Mouse (Mus musculus) MEL (cell line): Measurements from ENCODE around the gene Oca2. TPM values are rescaled to one million over a fixed set of nuclear protein-coding genes. Genes with fewer than 3 reads are reported as not detected.

Experiments used
- DNase-seq: peaks from one replicate; pipeline ENCODE4 v3.0.0; 2011; ENCODE audit warnings: low read depth, low spot score
- H3K27ac ChIP-seq: 2 replicates; pipeline ENCODE4 v1.5.1; 2012; ENCODE audit warnings: low read depth, mild to moderate bottlenecking, control low read depth, low read length, moderate library complexity; ENCODE audit not compliant: control insufficient read depth
- H3K27me3 ChIP-seq, 2 experiments: fragments of 150-350 bp in 1 of 2; sonication (generic) in 1 of 2; 2 replicates each; pipeline ENCODE4 v1.6.1; 2012; ENCODE audit warnings: low read length in 2 of 2, mild to moderate bottlenecking in 2 of 2, improper control_type of control experiment in 1 of 2, moderate library complexity in 1 of 2; ENCODE audit not compliant: insufficient read depth in 2 of 2, control insufficient read depth in 1 of 2
- H3K36me3 ChIP-seq, 2 experiments: 2 replicates each; pipeline ENCODE4 v1.6.1; 2012 to 2014; ENCODE audit warnings: low read length in 2 of 2, improper control_type of control experiment in 1 of 2, inconsistent platforms in 1 of 2, mild to moderate bottlenecking in 1 of 2; ENCODE audit not compliant: insufficient read depth in 2 of 2, control insufficient read depth in 1 of 2
- H3K4me1 ChIP-seq, 2 experiments: fragments of 150-350 bp in 1 of 2; sonication (generic) in 1 of 2; 2 replicates each; pipeline ENCODE4 v1.6.1; 2012; ENCODE audit warnings: low read length in 2 of 2, improper control_type of control experiment in 1 of 2, mild to moderate bottlenecking in 1 of 2; ENCODE audit not compliant: insufficient read depth in 2 of 2, control insufficient read depth in 1 of 2
- H3K4me3 ChIP-seq, 2 experiments: fragments of 150-350 bp in 1 of 2; sonication (generic) in 1 of 2; 2 replicates each; pipeline ENCODE4 v1.5.1; 2012; ENCODE audit warnings: low read depth in 2 of 2, low read length in 2 of 2, mild to moderate bottlenecking in 2 of 2, moderate library complexity in 2 of 2, control low read depth in 1 of 2, improper control_type of control experiment in 1 of 2; ENCODE audit not compliant: control insufficient read depth in 1 of 2, insufficient read depth in 1 of 2
- H3K79me2 ChIP-seq: 2 replicates; pipeline ENCODE4 v1.6.1; 2012; ENCODE audit warnings: mild to moderate bottlenecking, low read length, moderate library complexity; ENCODE audit not compliant: control insufficient read depth, poor library complexity, insufficient read depth
- H3K9ac ChIP-seq: 2 replicates; pipeline ENCODE4 v1.6.1; 2012; ENCODE audit warnings: low read depth, mild to moderate bottlenecking, control low read depth, low read length, moderate library complexity; ENCODE audit not compliant: control insufficient read depth, poor library complexity, severe bottlenecking
- H3K9me3 ChIP-seq: fragments of 150-350 bp; sonication (generic); replicated peaks from 2 replicates; pipeline ENCODE4 v1.6.1; 2012; ENCODE audit warnings: mild to moderate bottlenecking, low read length, improper control_type of control experiment, moderate library complexity; ENCODE audit not compliant: insufficient read depth
- BHLHE40 ChIP-seq: IDR thresholded peaks from 2 replicates; pipeline ENCODE4 v1.6.1; 2012; ENCODE audit warnings: low read depth, mild to moderate bottlenecking, inconsistent platforms, low read length, improper control_type of control experiment, borderline replicate concordance
- CHD1 ChIP-seq: IDR thresholded peaks from 2 replicates; pipeline ENCODE4 v1.6.1; 2012; ENCODE audit warnings: low read depth, mild to moderate bottlenecking, inconsistent platforms, low read length, improper control_type of control experiment
- E2F4 ChIP-seq: IDR thresholded peaks from 2 replicates; pipeline ENCODE4 v1.6.1; 2011; ENCODE audit warnings: low read depth, low read length, improper control_type of control experiment, borderline replicate concordance
- ELF1 ChIP-seq: IDR thresholded peaks from 2 replicates; pipeline ENCODE4 v1.6.1; 2014; ENCODE audit warnings: low read depth, mild to moderate bottlenecking, inconsistent platforms, low read length, improper control_type of control experiment, moderate library complexity
- ETS1 ChIP-seq: IDR thresholded peaks from 2 replicates; pipeline ENCODE4 v1.6.1; 2012; ENCODE audit warnings: low read depth, mild to moderate bottlenecking, inconsistent platforms, low read length, improper control_type of control experiment, moderate library complexity
- GABPA ChIP-seq: IDR thresholded peaks from 2 replicates; pipeline ENCODE4 v1.6.1; 2012; ENCODE audit warnings: low read depth, mild to moderate bottlenecking, inconsistent platforms, low read length, improper control_type of control experiment, moderate library complexity
- HCFC1 ChIP-seq: IDR thresholded peaks from 2 replicates; pipeline ENCODE4 v1.6.1; 2012; ENCODE audit warnings: low read depth, mild to moderate bottlenecking, inconsistent platforms, low read length, improper control_type of control experiment, moderate library complexity
- JUND ChIP-seq: IDR thresholded peaks from 2 replicates; pipeline ENCODE4 v1.6.1; 2011; ENCODE audit warnings: low read depth, mild to moderate bottlenecking, improper control_type of control experiment, low read length
- MAFK ChIP-seq: IDR thresholded peaks from 2 replicates; pipeline ENCODE4 v1.6.1; 2011; ENCODE audit warnings: low read depth, mild to moderate bottlenecking, low read length, improper control_type of control experiment, borderline replicate concordance
- MAZ ChIP-seq: IDR thresholded peaks from 2 replicates; pipeline ENCODE4 v1.6.1; 2012; ENCODE audit warnings: low read depth, mild to moderate bottlenecking, inconsistent platforms, low read length, improper control_type of control experiment
- MEF2A ChIP-seq: IDR thresholded peaks from 2 replicates; pipeline ENCODE4 v1.6.1; 2014; ENCODE audit warnings: low read depth, mild to moderate bottlenecking, inconsistent platforms, low read length, improper control_type of control experiment; ENCODE audit not compliant: poor library complexity, insufficient replicate concordance, severe bottlenecking; ENCODE audit errors: extremely low read depth
- MXI1 ChIP-seq: IDR thresholded peaks from 2 replicates; pipeline ENCODE4 v1.6.1; 2011; ENCODE audit warnings: mild to moderate bottlenecking, low read depth, low read length, improper control_type of control experiment
- MYB ChIP-seq: IDR thresholded peaks from 2 replicates; pipeline ENCODE4 v1.6.1; 2011; ENCODE audit warnings: mild to moderate bottlenecking, low read depth, low read length, improper control_type of control experiment
- NELFE ChIP-seq: IDR thresholded peaks from 2 replicates; pipeline ENCODE4 v1.6.1; 2011; ENCODE audit warnings: low read depth, low read length, improper control_type of control experiment
- POLR2A ChIP-seq, 2 experiments: IDR thresholded peaks; 2 replicates each; pipeline ENCODE4 v1.6.1; 2011 to 2012; ENCODE audit warnings: low read length in 2 of 2, mild to moderate bottlenecking in 2 of 2, control low read depth in 1 of 2, improper control_type of control experiment in 1 of 2, low read depth in 1 of 2, moderate library complexity in 1 of 2; ENCODE audit not compliant: control insufficient read depth in 1 of 2, insufficient read depth in 1 of 2, poor library complexity in 1 of 2
- POLR2AphosphoS5 ChIP-seq: IDR thresholded peaks from 2 replicates; pipeline ENCODE4 v1.6.1; 2012; ENCODE audit warnings: low read depth, borderline replicate concordance, mild to moderate bottlenecking, inconsistent platforms, low read length, moderate library complexity, mixed read lengths
- RAD21 ChIP-seq: IDR thresholded peaks from 2 replicates; pipeline ENCODE4 v1.6.1; 2011; ENCODE audit warnings: mild to moderate bottlenecking, low read depth, low read length, improper control_type of control experiment
- RCOR1 ChIP-seq: IDR thresholded peaks from 2 replicates; pipeline ENCODE4 v1.6.1; 2012; ENCODE audit warnings: low read depth, mild to moderate bottlenecking, inconsistent platforms, low read length, improper control_type of control experiment
- SMC3 ChIP-seq: IDR thresholded peaks from 2 replicates; pipeline ENCODE4 v1.6.1; 2011; ENCODE audit warnings: low read depth, low read length, improper control_type of control experiment
- TAL1 ChIP-seq: IDR thresholded peaks from 2 replicates; pipeline ENCODE4 v1.6.1; 2012; ENCODE audit warnings: mild to moderate bottlenecking, inconsistent platforms, low read length, moderate library complexity, mixed read lengths
- USF2 ChIP-seq, 2 experiments: IDR thresholded peaks; 2 replicates each; pipeline ENCODE4 v1.6.1; 2011 to 2012; ENCODE audit warnings: improper control_type of control experiment in 2 of 2, low read length in 2 of 2, borderline replicate concordance in 1 of 2, inconsistent platforms in 1 of 2, low read depth in 1 of 2, mild to moderate bottlenecking in 1 of 2; ENCODE audit not compliant: insufficient read depth in 1 of 2
- ZC3H11A ChIP-seq: IDR thresholded peaks from 2 replicates; pipeline ENCODE4 v1.6.1; 2012; ENCODE audit warnings: low read depth, mild to moderate bottlenecking, inconsistent platforms, low read length, improper control_type of control experiment
- ZKSCAN1 ChIP-seq: IDR thresholded peaks from 2 replicates; pipeline ENCODE4 v1.6.1; 2012; ENCODE audit warnings: low read depth, mild to moderate bottlenecking, inconsistent platforms, low read length, improper control_type of control experiment, moderate library complexity
- ZMIZ1 ChIP-seq: IDR thresholded peaks from 2 replicates; pipeline ENCODE4 v1.6.1; 2012; ENCODE audit warnings: low read depth, mild to moderate bottlenecking, inconsistent platforms, low read length, improper control_type of control experiment, moderate library complexity
- ZNF384 ChIP-seq: IDR thresholded peaks from 2 replicates; pipeline ENCODE4 v1.6.1; 2012; ENCODE audit warnings: low read depth, mild to moderate bottlenecking, inconsistent platforms, low read length, improper control_type of control experiment
- polyA plus RNA-seq, 2 experiments: library from polyadenylated mRNA; stranded (reverse) in 1 of 2; unstranded in 1 of 2; fragments of >175 nt in 1 of 2; fragments of >200 nt in 1 of 2; gene quantifications; 2 replicates each; pipeline versions ENCODE4 v1.2.1 to v1.2.4; 2012; ENCODE audit warnings: low replicate concordance in 2 of 2, low read depth in 1 of 2; ENCODE audit not compliant: insufficient read length in 2 of 2, insufficient read depth in 1 of 2, missing spikeins in 1 of 2
- total RNA-seq: library from RNA; depleted of rRNA; stranded (reverse); fragments of 300-350 nt; gene quantifications from 2 replicates; pipeline ENCODE4 v1.2.3, GENCODE M21; 2012

The Oca2 gene
- total and polyA plus RNA-seq, 3 experiments, result not detected

DNA sequence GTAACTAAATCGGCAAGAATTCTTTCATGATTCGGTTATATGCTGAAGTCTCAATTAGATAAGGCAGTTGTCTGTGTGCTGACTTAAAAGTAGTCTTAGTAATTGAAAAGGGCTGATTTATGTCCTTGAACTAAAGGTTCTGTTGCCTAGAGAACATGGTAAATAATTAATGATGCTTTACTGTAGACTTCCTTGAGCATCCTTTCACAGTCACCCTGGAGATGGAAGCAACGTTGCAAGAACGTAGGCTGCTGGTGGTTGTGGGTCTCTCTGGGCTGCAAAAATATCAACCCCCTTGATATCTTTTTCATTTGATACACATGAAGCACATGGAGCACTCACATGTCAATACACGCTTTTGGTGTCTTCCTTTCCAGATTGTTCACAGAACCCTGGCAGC lies 74.8 kb downstream of the Oca2 start:
- no peaks in the 10 kb centered on the region for H3K79me2 ChIP-seq

DNA sequence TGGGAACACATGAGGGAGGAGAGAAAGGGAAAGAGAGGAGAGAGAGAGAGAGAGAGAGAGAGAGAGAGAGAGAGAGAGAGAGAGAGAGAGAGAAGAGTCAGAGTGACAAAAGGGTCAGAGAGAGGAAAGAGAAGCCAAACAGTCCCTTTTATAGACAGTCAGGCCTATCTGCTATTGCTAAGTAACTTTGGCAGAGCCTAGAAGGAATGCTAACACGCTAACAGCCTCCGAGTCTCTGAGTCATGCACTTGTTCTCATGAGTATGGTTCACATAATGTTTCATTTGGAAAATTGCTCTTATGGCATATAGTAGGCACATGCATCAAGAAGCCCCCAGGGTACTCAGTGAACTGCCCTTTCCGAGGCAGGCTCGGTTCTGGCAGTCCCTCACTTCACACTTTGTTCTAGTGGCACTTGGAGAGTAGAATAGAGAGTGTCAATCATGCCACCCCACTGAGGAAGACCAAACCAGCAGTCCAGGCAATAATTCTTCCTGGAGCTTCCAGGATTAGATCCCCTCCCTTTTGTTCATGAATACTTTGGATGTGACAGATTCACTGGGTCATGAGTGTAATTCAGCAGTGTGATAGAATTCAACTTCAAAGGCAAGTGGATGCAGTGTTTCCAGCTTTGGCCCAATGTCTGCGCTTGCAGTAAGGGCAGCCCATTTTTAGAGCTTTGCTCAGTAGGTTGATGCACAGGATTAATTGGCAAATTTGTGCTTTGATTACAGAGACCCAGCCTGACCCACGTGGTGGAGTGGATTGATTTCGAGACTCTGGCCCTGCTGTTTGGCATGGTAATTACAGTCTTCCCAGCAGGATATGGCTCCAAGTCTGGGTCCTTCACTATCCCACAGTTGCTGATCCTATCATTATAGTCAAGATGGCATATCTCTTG lies 76.3 kb downstream of the Oca2 start:
- H3K36me3 ChIP-seq, result no peaks in the 10 kb centered on the region
- DNase-seq, result no peak
- TF ChIP-seq ELF1 (no peak), ZC3H11A (no peak), HCFC1 (no peak), MEF2A (no peak), ZKSCAN1 (no peak), TAL1 (no peak), MXI1 (no peak), ETS1 (no peak), E2F4 (no peak), BHLHE40 (no peak)

More for the DNA sequence above, 74.8 kb downstream of the Oca2 start:
- H3K27me3 ChIP-seq, result no peaks in the 10 kb centered on the region
- no peaks in the 10 kb centered on the region for H3K36me3 ChIP-seq
- no peak overlapping the region for H3K4me3 ChIP-seq
- TF ChIP-seq MAZ, result no peak
- no peak for TF ChIP-seq SMC3
- no peak for TF ChIP-seq ZNF384
- TF ChIP-seq RAD21, result no peak
- TF ChIP-seq JUND, result no peak
- TF ChIP-seq MYB, result no peak
- no peak for TF ChIP-seq POLR2A (IDR thresholded peaks at IDR 0.05; ENCODE audit: control insufficient read depth in 1 of 2, insufficient read depth in 1 of 2, low read depth in 1 of 2, low read length in 2 of 2, poor library complexity in 1 of 2)
- no peak for TF ChIP-seq E2F4
- TF ChIP-seq MAFK, result no peak
- TF ChIP-seq POLR2AphosphoS5, result no peak
- TF ChIP-seq USF2 (IDR thresholded peaks at IDR 0.05; ENCODE audit: borderline replicate concordance in 1 of 2, insufficient read depth in 1 of 2, low read depth in 1 of 2, low read length in 2 of 2), result no peak
- TF ChIP-seq CHD1, result no peak
- no peak for TF ChIP-seq MEF2A
- no peak for TF ChIP-seq GABPA
- TF ChIP-seq NELFE, result no peak
- no peak for TF ChIP-seq ZMIZ1
- no peak for TF ChIP-seq BHLHE40
- TF ChIP-seq ETS1, result no peak
- no peak for TF ChIP-seq RCOR1
- TF ChIP-seq ZKSCAN1, result no peak
- DNase-seq, result no peak
- H3K4me1 ChIP-seq, result no peaks in the 10 kb centered on the region
- no peak overlapping the region for H3K9ac ChIP-seq
- no peak overlapping the region for H3K27ac ChIP-seq
- H3K9me3 ChIP-seq, result no peaks in the 10 kb centered on the region

More for the DNA sequence above, 76.3 kb downstream of the Oca2 start:
- Histone ChIP-seq H3K9ac (no peak overlapping the region), H3K27me3 (no peaks in the 10 kb centered on the region), H3K9me3 (no peaks in the 10 kb centered on the region), H3K4me3 (no peak overlapping the region), H3K27ac (no peak overlapping the region), H3K4me1 (no peaks in the 10 kb centered on the region), H3K79me2 (no peaks in the 10 kb centered on the region)
